Mouse (Mus musculus): ENCODE results near the gene B4galnt2.

DNA sequence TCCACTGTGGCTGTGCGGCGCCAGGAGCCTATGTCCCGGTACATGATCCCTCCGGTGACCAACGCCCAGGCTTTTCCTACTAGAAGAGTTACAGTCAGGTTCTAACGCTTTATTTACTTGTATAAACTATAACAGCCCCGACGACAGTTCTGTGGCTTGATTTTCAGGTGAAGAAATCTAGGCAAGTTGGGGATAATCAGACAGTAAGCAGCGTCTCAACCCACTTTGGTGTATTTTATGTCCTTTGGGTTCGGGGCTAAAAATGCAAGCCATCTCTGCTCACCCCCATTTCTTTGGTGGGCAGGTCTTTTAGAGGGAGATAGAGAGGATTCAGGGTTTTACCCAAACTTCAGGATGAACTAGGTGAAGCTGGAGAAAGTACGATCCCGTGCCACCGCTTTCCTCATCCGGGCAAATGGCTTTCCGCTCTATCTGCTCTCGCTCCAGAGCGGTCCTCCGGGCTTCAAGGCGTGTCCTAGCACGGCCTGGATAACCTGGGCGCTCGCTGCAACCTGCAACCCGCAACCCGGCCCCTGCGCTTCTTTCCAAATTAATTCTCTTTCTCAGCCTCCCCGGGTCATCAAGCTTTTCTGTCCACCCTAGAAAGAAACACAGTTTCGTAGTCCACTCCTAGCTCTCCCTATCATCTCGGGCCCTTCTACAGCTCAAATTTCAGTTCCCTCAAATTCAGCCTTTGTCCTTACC, 467 bp upstream of the B4galnt2 start:
- no peak for TF ChIP-seq CTCF (IDR thresholded peaks at IDR 0.05; ENCODE audit: borderline replicate concordance, extremely low read depth, insufficient read depth, insufficient read length)
- no peak for TF ChIP-seq POLR2A (IDR thresholded peaks at IDR 0.05; ENCODE audit: borderline replicate concordance, extremely low read depth, insufficient read depth, insufficient read length, poor library complexity, severe bottlenecking)
